Mouse (Mus musculus) bone marrow macrophage, adult 2 months (primary cell): ENCODE data around the gene Gpatch1. TPM values are rescaled to one million over a fixed set of nuclear protein-coding genes. Genes with fewer than 3 reads are reported as not detected.
A peak's percentile ranks its signal among the peaks of the same experiment; 100 is the strongest.
"Not testable (repeated sequence)": the region's sequence is repeated elsewhere in the genome, so short reads cannot be mapped to it uniquely, and the experiment has no call there.

Experiments
- H3K27ac ChIP-seq: 2 replicates; pipeline ENCODE4 v1.5.1; 2012; ENCODE audit warnings: low read depth, low read length; ENCODE audit not compliant: insufficient read depth
- H3K4me1 ChIP-seq: 2 replicates; pipeline ENCODE4 v1.6.1; 2012; ENCODE audit warnings: low read length; ENCODE audit not compliant: control insufficient read depth, insufficient read depth
- H3K4me3 ChIP-seq: 2 replicates; pipeline ENCODE4 v1.5.1; 2012; ENCODE audit warnings: mild to moderate bottlenecking, low read length, moderate library complexity; ENCODE audit not compliant: insufficient read depth
- CTCF ChIP-seq: IDR thresholded peaks from 2 replicates; pipeline ENCODE4 v1.5.1; 2012; ENCODE audit warnings: low read depth, mild to moderate bottlenecking, low read length, moderate library complexity
- POLR2A ChIP-seq: IDR thresholded peaks from 2 replicates; pipeline ENCODE4 v1.6.1; 2012; ENCODE audit warnings: mild to moderate bottlenecking, low read depth, low read length, borderline replicate concordance
- polyA plus RNA-seq: library from polyadenylated mRNA; stranded (reverse); fragments of >200 nt; gene quantifications from 2 replicates; pipeline ENCODE4 v1.2.4, GENCODE M21; 2012; ENCODE audit not compliant: missing spikeins, insufficient read depth, insufficient read length

Gene Gpatch1
- polyA plus RNA-seq, 1 experiment, result 13.2 TPM

DNA sequence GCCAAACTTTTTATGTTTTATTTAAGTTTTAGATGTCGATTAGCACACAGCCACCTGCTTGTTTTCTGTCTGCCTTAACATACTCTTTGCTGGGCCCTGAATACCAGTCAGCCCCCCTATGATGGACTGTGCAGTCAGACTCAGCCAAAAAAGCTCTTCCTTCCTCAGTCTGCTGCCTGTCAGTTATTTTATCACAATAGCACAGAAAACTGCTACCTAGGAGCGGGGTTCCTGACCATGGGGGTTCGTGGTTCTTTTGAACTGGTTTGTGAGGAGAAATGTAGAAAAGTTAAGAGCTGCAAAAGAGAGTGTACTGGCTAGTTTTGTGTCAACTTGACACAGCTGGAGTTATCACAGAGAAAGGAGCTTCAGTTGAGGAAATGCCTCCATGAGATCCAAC, 39.3 kb downstream of the Gpatch1 start:
- no peaks in the 10 kb centered on the region for H3K4me1 ChIP-seq
- no peak overlapping the region for H3K4me3 ChIP-seq
- H3K27ac ChIP-seq, result no peak overlapping the region
- no peak for TF ChIP-seq POLR2A
- no peak for TF ChIP-seq CTCF

DNA sequence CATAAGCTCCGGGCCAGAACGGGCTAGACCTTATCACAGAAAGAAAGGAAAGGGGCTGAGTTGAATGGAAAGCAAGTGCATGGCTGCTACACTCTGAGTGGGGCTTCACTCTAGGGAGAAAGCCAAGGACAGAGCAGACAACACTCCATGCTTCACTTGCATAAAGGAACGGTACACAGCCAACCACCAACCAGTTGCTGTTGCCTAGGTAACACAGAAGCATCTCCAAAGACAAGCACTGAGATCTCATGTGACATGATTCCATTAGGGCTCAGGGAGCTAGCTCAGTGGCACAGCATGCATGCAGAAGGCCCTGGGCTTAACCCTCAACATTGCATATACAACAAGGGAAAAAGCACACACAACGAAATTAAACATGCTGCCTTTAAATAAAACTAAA, 40.8 kb downstream of the Gpatch1 start:
- no peak overlapping the region for H3K27ac ChIP-seq
- no peaks in the 10 kb centered on the region for H3K4me1 ChIP-seq
- TF ChIP-seq CTCF, result no peak
- TF ChIP-seq POLR2A, result no peak
- no peak overlapping the region for H3K4me3 ChIP-seq

- Histone ChIP-seq H3K4me3 (peak overlapping the region; percentile 12), H3K27ac (no peak overlapping the region), H3K4me1 (peaks cover 4% of the 10 kb centered on the region; the same call in 1 of the 2 replicates)
- TF ChIP-seq POLR2A (no peak), CTCF (no peak)
Observed at GRCm38 (mm10) chr7:35269443-35270024, 48.7 kb downstream of the Gpatch1 start.

GRCm38 (mm10) chr7:35267841-35268240, 50.4 kb downstream of the Gpatch1 start:
- TF ChIP-seq POLR2A (no peak), CTCF (no peak)
- Histone ChIP-seq H3K27ac (no peak overlapping the region), H3K4me1 (peaks cover 4% of the 10 kb centered on the region; the same call in 1 of the 2 replicates), H3K4me3 (no peak overlapping the region)

DNA sequence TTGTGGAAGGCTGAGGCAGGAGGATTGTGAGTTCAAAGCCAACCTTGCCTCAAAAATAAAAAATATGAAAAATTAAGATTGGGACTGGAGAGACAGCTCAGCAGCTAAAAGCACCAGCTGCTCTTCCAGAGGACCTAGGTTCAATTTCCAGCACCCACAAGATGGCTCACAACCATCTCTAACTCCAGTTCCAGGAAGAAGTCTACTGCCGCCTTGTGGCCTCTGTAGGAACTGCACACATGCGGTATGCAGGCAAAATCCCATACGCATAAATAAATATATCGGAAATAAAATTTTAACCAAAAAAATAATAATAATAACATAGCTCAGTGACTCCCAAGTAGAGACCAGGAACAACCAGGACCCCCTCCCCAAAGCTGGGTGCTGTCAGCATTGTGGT, 51.6 kb downstream of the Gpatch1 start:
- TF ChIP-seq CTCF, result peak; percentile 26; the same call in 1 of the 2 replicates
- no peak for TF ChIP-seq POLR2A
- peaks cover 4% of the 10 kb centered on the region; the same call in 1 of the 2 replicates for H3K4me1 ChIP-seq
- H3K27ac ChIP-seq, result no peak overlapping the region
- no peak overlapping the region for H3K4me3 ChIP-seq

DNA sequence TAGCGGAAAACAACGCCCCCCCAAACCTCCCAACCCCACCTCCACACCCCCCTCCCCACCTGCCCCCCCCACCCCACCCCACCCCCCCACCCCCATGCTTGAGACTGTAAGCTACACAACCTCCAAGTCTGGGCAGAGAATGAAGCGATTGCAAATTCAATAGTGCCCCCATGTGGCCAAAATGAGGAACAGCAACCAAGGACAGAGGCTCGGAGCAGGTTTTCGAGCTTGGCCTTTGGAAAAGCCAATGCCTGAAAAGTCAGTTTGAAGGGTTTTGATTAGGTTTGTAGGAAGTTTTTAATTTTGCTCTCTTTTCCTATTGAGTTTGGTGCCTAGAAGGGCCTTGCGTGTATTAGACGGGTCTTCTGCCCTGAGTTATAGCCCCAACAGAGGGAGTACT, 53.5 kb downstream of the Gpatch1 start:
- no peak overlapping the region for H3K27ac ChIP-seq
- no peak overlapping the region for H3K4me3 ChIP-seq
- peaks cover 4% of the 10 kb centered on the region; the same call in 1 of the 2 replicates for H3K4me1 ChIP-seq
- TF ChIP-seq CTCF, result peak; percentile 63
- TF ChIP-seq POLR2A, result no peak

DNA sequence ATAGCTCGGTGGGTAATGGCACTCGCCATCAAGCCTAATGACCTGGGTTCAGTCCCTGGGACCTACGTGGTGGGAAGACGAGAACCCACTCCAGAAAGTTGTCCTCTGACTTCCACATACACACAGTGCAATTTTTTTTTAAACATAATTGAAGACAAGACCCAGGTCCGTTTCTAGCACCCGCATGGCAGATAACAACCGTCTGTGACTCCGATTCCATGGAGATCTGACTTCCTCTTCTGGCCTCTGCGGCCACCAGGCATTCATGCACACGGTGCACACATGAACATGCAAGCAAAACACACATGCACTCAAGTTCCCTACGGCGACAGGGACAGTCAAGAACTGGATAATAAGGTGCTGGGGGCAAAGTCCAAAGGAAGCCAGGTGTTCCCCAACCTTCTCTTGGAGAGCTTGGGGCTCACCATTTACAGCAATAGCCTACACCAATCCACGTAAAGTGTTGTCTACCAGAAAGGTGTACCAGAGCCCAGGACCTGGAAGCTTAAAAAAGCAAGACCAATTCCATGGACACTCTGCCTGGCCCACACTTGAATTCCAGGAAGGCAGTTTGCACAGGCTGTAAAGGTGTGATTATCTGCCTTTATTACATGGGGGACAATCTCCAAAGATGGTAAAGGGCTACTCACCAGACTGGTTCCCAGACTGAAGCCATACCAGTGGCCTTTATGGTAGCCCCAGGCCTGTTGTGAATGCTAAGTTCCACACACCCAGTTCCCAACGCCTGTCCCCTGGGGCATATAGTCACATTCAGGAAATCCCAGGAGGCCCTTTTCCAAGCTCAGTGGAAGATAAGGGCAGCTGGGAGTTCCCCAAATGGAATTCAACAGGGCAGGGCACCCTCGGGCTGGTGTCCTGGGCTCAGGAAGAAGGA, 54.4 kb downstream of the Gpatch1 start:
- Histone ChIP-seq H3K4me1 (no peaks in the 10 kb centered on the region), H3K27ac (no peak overlapping the region), H3K4me3 (no peak overlapping the region)
- no peak for TF ChIP-seq CTCF
- TF ChIP-seq POLR2A, result no peak

DNA sequence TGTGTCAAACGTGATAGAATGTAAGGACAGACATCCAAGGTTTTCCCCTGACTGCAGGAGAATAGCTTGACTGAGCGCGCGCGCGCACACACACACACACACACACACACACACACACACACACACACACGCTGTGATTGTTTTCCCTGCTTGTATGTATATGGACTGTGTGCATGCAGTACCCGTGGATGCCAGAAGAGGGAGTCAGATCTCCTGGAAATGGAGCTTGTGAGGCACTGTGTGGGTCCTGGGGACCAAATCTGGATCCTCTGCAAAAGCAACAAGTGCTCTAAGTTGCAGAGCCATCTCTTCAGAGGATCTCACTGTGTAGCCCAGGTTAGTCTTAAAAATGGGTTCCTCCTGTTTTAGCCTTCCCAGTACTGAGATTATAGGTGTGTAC, 58.9 kb downstream of the Gpatch1 start:
- Histone ChIP-seq H3K4me1 (no peaks in the 10 kb centered on the region), H3K27ac (no peak overlapping the region), H3K4me3 (no peak overlapping the region)
- TF ChIP-seq POLR2A (no peak), CTCF (peak; percentile 16; the same call in 1 of the 2 replicates)

DNA sequence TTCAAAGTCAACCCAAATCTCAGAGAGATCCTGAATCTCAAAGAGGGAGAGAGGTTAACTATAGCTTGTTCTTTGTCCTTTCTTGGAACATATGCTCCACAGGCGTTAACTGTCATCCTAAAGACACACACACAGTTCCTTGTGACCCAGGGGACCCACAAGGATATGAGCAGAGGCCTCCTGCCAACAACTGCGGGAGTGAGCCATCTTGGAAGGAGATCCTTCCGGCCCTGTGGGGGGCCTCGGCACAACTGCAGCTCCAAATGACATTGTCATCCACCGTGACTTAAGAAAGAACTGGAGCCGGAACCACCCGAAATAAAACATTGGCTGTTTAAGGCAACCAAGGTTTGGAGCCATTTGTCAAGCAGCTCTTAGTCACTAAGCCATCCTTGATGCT, 59.9 kb downstream of the Gpatch1 start:
- H3K27ac ChIP-seq, result no peak overlapping the region
- TF ChIP-seq CTCF, result no peak
- TF ChIP-seq POLR2A, result no peak
- no peaks in the 10 kb centered on the region for H3K4me1 ChIP-seq
- H3K4me3 ChIP-seq, result no peak overlapping the region

GRCm38 (mm10) chr7:35252041-35252558, 66.1 kb downstream of the Gpatch1 start:
- no peaks in the 10 kb centered on the region for H3K4me1 ChIP-seq
- TF ChIP-seq POLR2A (no peak), CTCF (peak; percentile 34)
- no peak overlapping the region for H3K27ac ChIP-seq
- H3K4me3 ChIP-seq, result peak overlapping the region; percentile 17

GRCm38 (mm10) chr7:35237935-35238334, 80.3 kb downstream of the Gpatch1 start:
- not testable (repeated sequence) for H3K4me1 ChIP-seq, H3K4me3 ChIP-seq, H3K27ac ChIP-seq
